Mouse (Mus musculus) hindbrain, postnatal 0 days (tissue): ENCODE measurements around the gene Trpm3. TPM values are rescaled to one million over a fixed set of nuclear protein-coding genes. Genes with fewer than 3 reads are reported as not detected.

Source experiments
- ATAC-seq: fragments of 200-750 bp; cut with Nextera tagmentation; 2 replicates; pipeline ENCODE4 v1.8.0; 2017; ENCODE audit warnings: mild to moderate bottlenecking, moderate TSS enrichment, moderate library complexity
- DNase-seq: peaks from one replicate; pipeline ENCODE4 v3.0.0-alpha.2; 2015; ENCODE audit warnings: low spot score
- H3K27ac ChIP-seq: fragments of 300-500 bp; sonication (generic); 2 replicates; pipeline ENCODE4 v1.5.1; 2014; ENCODE audit warnings: mild to moderate bottlenecking
- H3K27me3 ChIP-seq: fragments of 300-500 bp; sonication (generic); 2 replicates; pipeline ENCODE4 v1.6.1; 2014; ENCODE audit warnings: low read length, mixed read lengths; ENCODE audit not compliant: insufficient read depth
- H3K36me3 ChIP-seq: fragments of 300-500 bp; sonication (generic); 2 replicates; pipeline ENCODE4 v1.6.1; 2014; ENCODE audit warnings: low read length, mixed read lengths; ENCODE audit not compliant: insufficient read depth
- H3K4me1 ChIP-seq: fragments of 300-500 bp; sonication (generic); 2 replicates; pipeline ENCODE4 v1.6.1; 2014; ENCODE audit warnings: antibody characterized with exemption, low read length, mixed read lengths; ENCODE audit not compliant: insufficient read depth
- H3K4me2 ChIP-seq: fragments of 300-500 bp; sonication (generic); 2 replicates; pipeline ENCODE4 v1.6.1; 2014; ENCODE audit warnings: low read depth, mild to moderate bottlenecking, low read length, moderate library complexity, mixed read lengths
- H3K4me3 ChIP-seq: fragments of 300-500 bp; sonication (generic); 2 replicates; pipeline ENCODE4 v1.5.1; 2014; ENCODE audit warnings: low read length
- H3K9ac ChIP-seq: fragments of 300-500 bp; sonication (generic); replicated peaks from 2 replicates; pipeline ENCODE4 v1.6.1; 2014; ENCODE audit warnings: mild to moderate bottlenecking, low read length, moderate library complexity, mixed read lengths
- H3K9me3 ChIP-seq: fragments of 300-500 bp; sonication (generic); 2 replicates; pipeline ENCODE4 v1.6.1; 2016; ENCODE audit warnings: low read length, mixed read lengths
- CTCF ChIP-seq: IDR thresholded peaks from 2 replicates; pipeline ENCODE4 v1.5.1; 2016; ENCODE audit warnings: antibody characterized with exemption, control low read depth, low read depth
- whole genome bisulfite sequencing: fragments of 180-500 bp; shearing (Covaris S2); extraction: QIAGEN DNeasy Blood & Tissue Kit; methylation state at CpG from one replicate; pipeline ENCODE4 v1.1.7; 2014; 5-methylcytosine and 5-hydroxymethylcytosine counted together
- polyA plus RNA-seq: library from polyadenylated mRNA; unstranded; fragments of >200 nt; fragmentation: Nextera tagmentation; extraction: Ambion mirVana; gene quantifications from 2 replicates; pipeline ENCODE4 v1.2.1, GENCODE M21; 2015
- total RNA-seq: library from RNA; depleted of rRNA; stranded (reverse); fragments of >200 nt; gene quantifications from 2 replicates; pipeline ENCODE4 v1.2.3, GENCODE M21; 2014

Gene Trpm3
- total and polyA plus RNA-seq, 2 experiments from 2014 or later, result 44.1 to 63.5 TPM

- TF ChIP-seq CTCF, result no peak
- no peak overlapping the region for H3K4me2 ChIP-seq
- H3K9me3 ChIP-seq, result no peaks in the 10 kb centered on the region; the same call in 1 of the 2 replicates
- no peak for ATAC-seq
- no peaks in the 10 kb centered on the region for H3K36me3 ChIP-seq
- DNase-seq, result no peak
- H3K9ac ChIP-seq, result no peak overlapping the region
- no peak overlapping the region for H3K4me3 ChIP-seq
- no peaks in the 10 kb centered on the region for H3K27me3 ChIP-seq
- H3K27ac ChIP-seq, result no peak overlapping the region
- no peaks in the 10 kb centered on the region for H3K4me1 ChIP-seq
- WGBS, result 100% methylated on average over 1 of the region's 1 CpGs
Measured at GRCm38 (mm10) chr19:23000293-23000692, 861.4 kb downstream of the Trpm3 start.

GRCm38 (mm10) chr19:23003861-23004260, 865.0 kb downstream of the Trpm3 start:
- no peak for TF ChIP-seq CTCF
- Histone ChIP-seq H3K36me3 (no peaks in the 10 kb centered on the region), H3K9ac (no peak overlapping the region), H3K4me1 (no peaks in the 10 kb centered on the region), H3K9me3 (no peaks in the 10 kb centered on the region), H3K4me3 (no peak overlapping the region), H3K27ac (peak overlapping the region; percentile 49; the same call in 1 of the 2 replicates), H3K4me2 (no peak overlapping the region), H3K27me3 (no peaks in the 10 kb centered on the region)
- DNase-seq (peak; percentile 40), ATAC-seq (0 out of 2 replicates have a peak, but pooled peaks have one; percentile 33)
- WGBS, result 37% methylated on average over 8 of the region's 8 CpGs

- H3K9me3 ChIP-seq, result no peaks in the 10 kb centered on the region
- no peak overlapping the region for H3K27ac ChIP-seq
- TF ChIP-seq CTCF, result no peak
- no peak overlapping the region for H3K4me3 ChIP-seq
- H3K9ac ChIP-seq, result no peak overlapping the region
- no peaks in the 10 kb centered on the region for H3K36me3 ChIP-seq
- no peak overlapping the region for H3K4me2 ChIP-seq
- H3K27me3 ChIP-seq, result no peaks in the 10 kb centered on the region
- 96% methylated on average over 7 of the region's 7 CpGs for WGBS
- H3K4me1 ChIP-seq, result no peaks in the 10 kb centered on the region
- ATAC-seq (no peak), DNase-seq (no peak)
Measured at GRCm38 (mm10) chr19:23005851-23006250, 867.0 kb downstream of the Trpm3 start.

- WGBS, result 48% methylated on average over 11 of the region's 11 CpGs
- Histone ChIP-seq H3K4me1 (no peaks in the 10 kb centered on the region), H3K9ac (no peak overlapping the region), H3K4me2 (no peak overlapping the region), H3K27me3 (no peaks in the 10 kb centered on the region), H3K36me3 (no peaks in the 10 kb centered on the region), H3K9me3 (no peaks in the 10 kb centered on the region), H3K4me3 (no peak overlapping the region), H3K27ac (no peak overlapping the region)
- DNase-seq, result peak; percentile 71
- peak; percentile 75 for TF ChIP-seq CTCF
- ATAC-seq, result peak; percentile 63
Measured at GRCm38 (mm10) chr19:23006517-23007273, 867.8 kb downstream of the Trpm3 start.

- DNase-seq (no peak), ATAC-seq (no peak)
- Histone ChIP-seq H3K4me3 (no peak overlapping the region), H3K9ac (no peak overlapping the region), H3K27me3 (no peaks in the 10 kb centered on the region), H3K27ac (no peak overlapping the region), H3K4me2 (no peak overlapping the region), H3K36me3 (no peaks in the 10 kb centered on the region), H3K4me1 (no peaks in the 10 kb centered on the region), H3K9me3 (0 out of 2 replicates have a peak, but pooled peaks cover 2% of the 10 kb centered on the region)
- no peak for TF ChIP-seq CTCF
- no CpG with 5 or more reads among the region's 2 CpGs for WGBS
Measured at GRCm38 (mm10) chr19:23013695-23014094, 874.8 kb downstream of the Trpm3 start.

GRCm38 (mm10) chr19:23015516-23015915, 876.7 kb downstream of the Trpm3 start:
- 36% methylated on average over 3 of the region's 3 CpGs for WGBS

GRCm38 (mm10) chr19:23018186-23018727, 879.4 kb downstream of the Trpm3 start:
- no peak for TF ChIP-seq CTCF
- WGBS, result 60% methylated on average over 2 of the region's 2 CpGs
- no peaks in the 10 kb centered on the region for H3K4me1 ChIP-seq

More at GRCm38 (mm10) chr19:23015516-23015915, 876.7 kb downstream of the Trpm3 start:
- no peak overlapping the region for H3K9ac ChIP-seq
- no peak overlapping the region for H3K27ac ChIP-seq
- DNase-seq, result no peak
- H3K27me3 ChIP-seq, result no peaks in the 10 kb centered on the region
- TF ChIP-seq CTCF, result peak; percentile 60
- ATAC-seq, result no peak
- no peak overlapping the region for H3K4me2 ChIP-seq
- no peaks in the 10 kb centered on the region for H3K36me3 ChIP-seq
- 0 out of 2 replicates have a peak, but pooled peaks cover 2% of the 10 kb centered on the region for H3K9me3 ChIP-seq
- no peak overlapping the region for H3K4me3 ChIP-seq
- H3K4me1 ChIP-seq, result no peaks in the 10 kb centered on the region

More at GRCm38 (mm10) chr19:23018186-23018727, 879.4 kb downstream of the Trpm3 start:
- Histone ChIP-seq H3K4me3 (no peak overlapping the region), H3K36me3 (no peaks in the 10 kb centered on the region), H3K27ac (no peak overlapping the region), H3K4me2 (no peak overlapping the region), H3K9ac (no peak overlapping the region), H3K27me3 (no peaks in the 10 kb centered on the region), H3K9me3 (0 out of 2 replicates have a peak, but pooled peaks cover 2% of the 10 kb centered on the region)
- no peak for ATAC-seq
- DNase-seq, result no peak
